Mouse (Mus musculus) ES-Bruce4 (cell line): ENCODE measurements around the gene Tmem110. TPM values are rescaled to one million over a fixed set of nuclear protein-coding genes. Genes with fewer than 3 reads are reported as not detected.

Experiments used
- H3K27ac ChIP-seq: 2 replicates; pipeline ENCODE4 v1.5.1; 2012; ENCODE audit warnings: low read length, inconsistent platforms; ENCODE audit not compliant: insufficient read depth
- H3K27me3 ChIP-seq: 2 replicates; pipeline ENCODE4 v1.6.1; 2012; ENCODE audit warnings: mild to moderate bottlenecking, low read length, inconsistent platforms; ENCODE audit not compliant: control insufficient read depth, poor library complexity, insufficient read depth, severe bottlenecking
- H3K36me3 ChIP-seq: 2 replicates; pipeline ENCODE4 v1.6.1; 2012; ENCODE audit warnings: inconsistent platforms, mild to moderate bottlenecking, low read length, moderate library complexity; ENCODE audit not compliant: control insufficient read depth, poor library complexity, insufficient read depth, severe bottlenecking
- H3K4me1 ChIP-seq: one replicate; pipeline ENCODE4 v1.8.1; 2011; ENCODE audit warnings: low read length; ENCODE audit not compliant: control insufficient read depth, insufficient read depth
- H3K4me3 ChIP-seq: 2 replicates; pipeline ENCODE4 v1.5.1; 2011; ENCODE audit warnings: low read depth, mild to moderate bottlenecking, low read length
- H3K9ac ChIP-seq: 2 replicates; pipeline ENCODE4 v1.6.1; 2012; ENCODE audit warnings: low read depth, mild to moderate bottlenecking, inconsistent platforms; ENCODE audit not compliant: poor library complexity, severe bottlenecking
- H3K9me3 ChIP-seq: replicated peaks from 2 replicates; pipeline ENCODE4 v1.6.1; 2012; ENCODE audit warnings: mild to moderate bottlenecking, low read length, inconsistent platforms; ENCODE audit not compliant: control insufficient read depth, poor library complexity, insufficient read depth, severe bottlenecking
- CTCF ChIP-seq: IDR thresholded peaks from one replicate; pipeline ENCODE4 v1.8.1; 2011; ENCODE audit warnings: low read depth, low read length
- EP300 ChIP-seq: IDR thresholded peaks from 2 replicates; pipeline ENCODE4 v1.6.1; 2011; ENCODE audit warnings: low read depth, low read length; ENCODE audit not compliant: insufficient read depth
- POLR2A ChIP-seq: IDR thresholded peaks from one replicate; pipeline ENCODE4 v1.8.1; 2011; ENCODE audit warnings: low read length; ENCODE audit not compliant: insufficient read depth
- polyA plus RNA-seq: library from polyadenylated mRNA; stranded (reverse); fragments of >200 nt; gene quantifications from 2 replicates; pipeline ENCODE4 v1.2.4, GENCODE M21; 2011; ENCODE audit warnings: low read depth; ENCODE audit not compliant: missing spikeins, insufficient read depth, insufficient read length

The Tmem110 gene
- polyA plus RNA-seq, 1 experiment, result 18.1 TPM

DNA sequence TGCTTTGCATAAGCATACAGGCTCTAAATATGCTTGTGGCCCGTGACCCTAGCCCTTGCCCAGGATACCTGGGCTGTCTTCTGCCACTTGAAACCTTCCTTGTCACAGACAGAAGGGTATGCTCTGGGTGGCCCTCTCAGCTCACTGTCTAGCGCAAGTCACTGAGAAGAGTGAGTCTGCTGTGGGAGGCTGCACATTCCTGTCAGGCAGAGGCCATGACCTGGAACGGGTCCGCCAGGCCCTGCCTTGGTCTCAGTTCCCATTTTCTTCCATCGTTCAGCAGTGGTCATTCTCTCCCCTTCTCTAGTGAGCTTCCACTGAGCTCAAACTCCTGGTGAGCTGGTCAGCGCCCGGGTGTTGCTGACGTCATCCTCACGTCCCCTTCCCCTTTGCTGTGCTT is 50.6 kb downstream of the Tmem110 start:
- H3K4me1 ChIP-seq, result peaks cover 2% of the 10 kb centered on the region
- H3K27ac ChIP-seq, result no peak overlapping the region
- TF ChIP-seq EP300, result no peak
- TF ChIP-seq POLR2A, result no peak
- no peak for TF ChIP-seq CTCF
- no peak overlapping the region for H3K4me3 ChIP-seq
- H3K9ac ChIP-seq, result no peak overlapping the region
- H3K9me3 ChIP-seq, result no peaks in the 10 kb centered on the region
- H3K36me3 ChIP-seq, result no peaks in the 10 kb centered on the region
- H3K27me3 ChIP-seq, result no peaks in the 10 kb centered on the region

DNA sequence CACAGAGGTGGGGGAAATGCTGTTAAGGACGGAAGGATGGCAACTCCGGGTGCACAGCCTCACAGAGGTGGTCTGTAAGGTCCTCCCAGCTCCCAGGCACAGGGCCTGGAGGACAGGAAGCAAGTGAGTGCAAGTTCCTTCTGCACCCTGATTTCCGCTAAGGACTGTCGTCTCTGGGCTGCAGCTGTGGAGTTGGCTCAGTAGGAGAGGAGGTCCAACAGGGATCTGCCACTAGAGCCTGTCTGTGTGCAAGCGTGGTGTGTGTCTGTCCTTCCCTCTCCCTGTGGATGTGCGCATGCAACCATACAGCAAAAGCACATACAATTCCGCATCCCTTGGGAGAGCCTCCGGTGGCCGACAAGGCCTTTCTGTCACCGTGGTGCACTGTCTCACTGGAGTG is 51.1 kb downstream of the Tmem110 start:
- no peak overlapping the region for H3K4me3 ChIP-seq
- no peaks in the 10 kb centered on the region for H3K9me3 ChIP-seq
- H3K4me1 ChIP-seq, result peaks cover 2% of the 10 kb centered on the region
- H3K36me3 ChIP-seq, result no peaks in the 10 kb centered on the region
- H3K9ac ChIP-seq, result no peak overlapping the region
- TF ChIP-seq CTCF, result no peak
- TF ChIP-seq POLR2A, result no peak
- no peak for TF ChIP-seq EP300
- no peak overlapping the region for H3K27ac ChIP-seq
- no peaks in the 10 kb centered on the region for H3K27me3 ChIP-seq

DNA sequence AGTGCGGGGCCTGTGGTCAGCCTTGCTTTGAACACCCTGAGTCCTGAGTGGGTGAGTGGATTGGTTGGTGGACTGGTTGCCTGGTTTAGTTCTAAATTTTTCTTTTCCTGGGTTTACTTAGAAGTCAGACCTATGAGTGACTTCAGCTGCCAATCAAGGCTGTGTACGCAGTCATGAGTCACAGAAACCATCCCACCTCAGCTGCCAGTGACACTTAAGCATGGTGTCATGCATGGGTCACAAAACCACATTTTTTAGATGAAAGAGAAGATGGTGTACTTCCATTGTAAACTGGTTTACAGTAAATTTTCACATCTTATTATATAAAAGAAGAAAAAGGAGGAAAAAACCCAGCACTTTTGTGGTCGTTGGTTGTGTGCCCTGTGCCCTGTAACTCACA is 52.4 kb downstream of the Tmem110 start:
- H3K36me3 ChIP-seq, result no peaks in the 10 kb centered on the region
- no peak overlapping the region for H3K27ac ChIP-seq
- no peaks in the 10 kb centered on the region for H3K27me3 ChIP-seq
- H3K4me1 ChIP-seq, result peaks cover 2% of the 10 kb centered on the region
- no peak for TF ChIP-seq CTCF
- no peak for TF ChIP-seq EP300
- TF ChIP-seq POLR2A, result no peak
- no peaks in the 10 kb centered on the region for H3K9me3 ChIP-seq
- H3K4me3 ChIP-seq, result no peak overlapping the region
- H3K9ac ChIP-seq, result no peak overlapping the region

DNA sequence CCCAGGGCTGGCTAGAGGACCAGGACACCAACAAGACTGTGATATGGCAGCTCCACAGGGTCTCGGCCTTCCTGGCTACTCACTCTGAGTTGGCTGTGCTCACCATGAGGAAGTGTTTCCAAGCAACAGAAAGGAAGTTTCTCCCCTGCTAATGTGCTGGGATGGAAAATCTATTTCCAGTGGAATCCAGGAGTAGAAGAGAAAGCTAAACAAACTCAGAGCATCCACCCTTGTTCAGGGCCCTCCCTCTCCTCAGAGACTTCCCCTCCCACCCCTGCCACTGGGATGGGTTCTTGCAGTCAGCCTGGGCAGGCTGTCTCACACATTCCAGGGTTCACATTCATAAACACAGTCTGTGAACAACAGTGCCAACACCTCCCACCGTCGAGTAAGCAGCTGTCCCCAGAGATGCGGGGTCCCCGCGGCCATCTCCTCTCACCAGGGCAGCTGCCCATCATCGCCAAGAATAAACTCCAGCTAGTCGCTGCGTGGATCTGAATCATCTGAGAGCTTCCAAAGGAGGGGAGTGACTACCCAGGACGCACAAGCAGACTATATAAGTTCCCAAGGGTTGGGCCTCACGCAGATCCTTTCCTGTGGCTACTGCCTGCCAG is 53.7 kb downstream of the Tmem110 start, which contains the start of gene Mustn1:
Gene Mustn1, plus strand, starts transcription at position 243 of the 614 bp plus-strand sequence.
- no peak within 1 kb of the TSS for H3K27ac ChIP-seq

DNA sequence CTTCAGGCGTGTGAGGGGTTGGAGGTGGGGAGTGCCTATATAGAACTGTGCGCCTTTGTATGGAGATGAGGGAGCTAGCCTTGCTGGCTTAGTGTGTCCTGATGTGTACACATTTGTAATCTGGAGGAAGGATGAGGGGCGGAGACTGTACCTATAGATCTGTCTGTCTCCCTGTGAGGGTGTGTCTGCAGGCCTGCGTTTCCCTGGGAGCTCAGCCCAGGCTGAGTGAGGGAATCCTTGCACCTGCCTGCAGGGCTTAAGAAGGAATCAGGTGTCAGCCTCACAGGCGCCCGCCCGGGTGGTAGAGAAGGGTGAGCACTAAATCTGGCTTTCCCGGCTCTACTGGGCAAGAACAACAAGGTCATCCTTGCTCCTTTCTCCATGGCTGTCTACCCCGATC is 54.4 kb downstream of the Tmem110 start:
- Histone ChIP-seq H3K27ac (no peak overlapping the region), H3K9ac (no peak overlapping the region), H3K4me1 (peaks cover 2% of the 10 kb centered on the region), H3K9me3 (no peaks in the 10 kb centered on the region), H3K36me3 (no peaks in the 10 kb centered on the region), H3K27me3 (no peaks in the 10 kb centered on the region), H3K4me3 (no peak overlapping the region)
- TF ChIP-seq EP300 (0 out of 2 replicates have a peak, but pooled peaks have one; percentile 12), CTCF (no peak)

More for the DNA sequence above, 53.7 kb downstream of the Tmem110 start, which contains the start of gene Mustn1:
- no peaks in the 10 kb centered on the region for H3K36me3 ChIP-seq
- no peak within 1 kb of the TSS for H3K9ac ChIP-seq
- H3K9me3 ChIP-seq, result no peaks in the 10 kb centered on the region
- H3K27me3 ChIP-seq, result no peaks in the 10 kb centered on the region
- no peak within 1 kb of the TSS for H3K4me3 ChIP-seq
- no peak for TF ChIP-seq CTCF
- no peak for TF ChIP-seq EP300
- no peak for TF ChIP-seq POLR2A
- peaks cover 2% of the 10 kb centered on the region for H3K4me1 ChIP-seq

DNA sequence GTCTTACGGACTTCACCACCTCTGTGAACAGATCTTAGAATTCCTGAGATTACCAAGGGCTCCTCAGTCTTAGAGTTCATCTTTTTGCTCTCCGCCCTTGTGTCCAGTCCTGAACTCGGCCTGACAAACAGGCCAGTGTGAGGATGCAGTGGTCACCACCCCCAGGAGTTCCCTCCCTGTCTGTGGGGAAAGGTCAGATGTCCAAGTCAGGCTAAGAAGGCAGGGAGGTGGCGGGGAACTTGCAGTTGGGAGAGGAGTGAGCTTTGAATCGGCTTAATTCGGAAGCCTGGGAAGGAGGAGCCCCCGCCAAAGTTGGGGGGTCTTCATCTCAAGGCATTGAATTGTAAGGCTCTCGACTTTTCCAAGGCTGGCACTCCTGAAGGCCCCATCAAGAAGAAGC is 54.9 kb downstream of the Tmem110 start:
- no peak for TF ChIP-seq POLR2A
- TF ChIP-seq CTCF, result no peak
- TF ChIP-seq EP300, result no peak
- H3K9ac ChIP-seq, result no peak overlapping the region
- no peak overlapping the region for H3K4me3 ChIP-seq
- H3K36me3 ChIP-seq, result no peaks in the 10 kb centered on the region
- no peak overlapping the region for H3K27ac ChIP-seq
- peaks cover 2% of the 10 kb centered on the region for H3K4me1 ChIP-seq
- H3K9me3 ChIP-seq, result no peaks in the 10 kb centered on the region
- H3K27me3 ChIP-seq, result no peaks in the 10 kb centered on the region
